Mouse (Mus musculus): ENCODE measurements around the gene Cela1.

Cela1 gene

DNA sequence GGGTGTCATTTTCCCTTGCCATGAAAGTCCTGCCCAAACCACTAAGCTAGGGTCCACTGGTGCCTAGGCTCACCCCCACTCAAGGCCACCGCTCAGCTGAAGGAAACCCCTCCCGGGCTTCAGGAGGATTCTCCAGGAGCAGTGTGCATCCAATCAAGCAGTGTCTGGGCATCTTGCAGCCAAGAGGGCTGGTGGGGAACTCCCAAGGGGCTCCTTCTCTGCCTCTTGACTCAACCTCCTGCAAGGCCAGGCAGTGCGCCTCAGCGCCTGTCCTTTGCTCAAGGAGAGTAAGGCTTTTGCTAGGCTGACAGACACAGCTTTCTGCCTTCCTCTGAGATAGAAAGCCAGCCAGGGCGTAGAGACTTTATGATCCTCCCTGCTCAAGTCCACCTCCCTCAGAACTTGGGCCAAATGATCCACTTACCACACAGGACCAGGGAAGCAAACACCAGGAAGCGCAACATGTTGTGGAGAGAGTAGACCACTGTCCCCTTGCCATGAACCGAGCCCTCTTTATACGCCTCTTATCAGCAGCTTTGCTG, at the start of gene Cela1:
TSS of gene Cela1 (minus strand) at position 492 of the 542 bp plus-strand sequence.
- DNase-seq, result no peak

DNA sequence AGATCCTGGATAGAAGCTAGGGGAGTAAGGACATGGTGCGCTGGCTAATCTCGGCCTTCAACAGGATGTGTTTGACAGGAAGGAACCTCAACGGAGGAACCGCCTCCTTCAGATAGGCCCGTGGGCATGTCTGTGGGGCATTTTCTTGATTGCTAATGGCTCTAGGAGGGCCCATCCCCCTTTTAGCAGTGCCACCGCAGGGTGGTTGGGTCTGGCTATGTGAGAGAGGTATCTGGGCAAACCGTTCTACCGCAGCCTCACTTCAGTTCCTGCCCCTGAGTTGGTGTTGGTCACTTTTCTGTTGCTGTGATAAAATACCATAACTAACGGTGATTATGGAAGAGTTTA, 48.2 kb upstream of the Cela1 start:
- no peak for DNase-seq

DNA sequence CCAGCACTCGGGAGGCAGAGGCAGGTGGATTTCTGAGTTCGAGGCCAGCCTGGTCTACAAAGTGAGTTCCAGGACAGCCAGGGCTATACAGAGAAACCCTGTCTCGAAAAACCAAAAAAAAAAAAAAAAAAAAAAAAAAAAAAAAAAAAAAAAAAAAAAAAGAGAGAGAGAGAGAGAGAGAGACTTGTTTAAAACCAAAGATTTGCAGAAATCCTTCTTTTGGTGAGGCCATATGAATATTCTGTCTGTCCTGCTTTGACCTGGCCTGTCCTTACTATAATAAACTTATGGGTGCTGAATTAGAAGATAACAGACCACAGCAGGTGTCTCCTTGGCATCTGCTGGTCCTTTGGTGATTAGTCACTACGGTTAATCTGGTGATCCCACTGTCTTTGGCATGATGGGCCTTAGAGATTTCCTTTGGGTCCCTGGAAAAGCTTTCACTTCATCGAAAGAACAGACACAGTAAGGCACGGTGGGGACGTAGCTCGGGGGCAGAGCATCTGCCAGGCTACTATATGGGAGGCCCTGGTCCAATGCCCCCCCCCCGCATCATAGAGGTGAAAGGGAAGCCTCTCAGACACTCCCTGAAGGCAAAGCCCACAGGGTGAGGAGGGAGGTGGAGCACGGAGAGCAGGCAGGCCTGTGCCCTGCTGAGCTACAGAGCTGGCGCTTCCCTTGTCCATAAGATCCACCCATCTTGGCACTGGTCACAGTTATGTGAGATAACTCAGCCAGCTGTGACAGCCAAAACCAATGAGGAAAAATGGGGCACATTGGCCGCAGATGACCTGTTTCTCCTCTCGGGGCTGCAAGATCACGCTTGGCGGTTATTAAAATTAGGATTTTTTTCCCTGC, 47.6 kb upstream of the Cela1 start:
- DNase-seq, result no peak

DNA sequence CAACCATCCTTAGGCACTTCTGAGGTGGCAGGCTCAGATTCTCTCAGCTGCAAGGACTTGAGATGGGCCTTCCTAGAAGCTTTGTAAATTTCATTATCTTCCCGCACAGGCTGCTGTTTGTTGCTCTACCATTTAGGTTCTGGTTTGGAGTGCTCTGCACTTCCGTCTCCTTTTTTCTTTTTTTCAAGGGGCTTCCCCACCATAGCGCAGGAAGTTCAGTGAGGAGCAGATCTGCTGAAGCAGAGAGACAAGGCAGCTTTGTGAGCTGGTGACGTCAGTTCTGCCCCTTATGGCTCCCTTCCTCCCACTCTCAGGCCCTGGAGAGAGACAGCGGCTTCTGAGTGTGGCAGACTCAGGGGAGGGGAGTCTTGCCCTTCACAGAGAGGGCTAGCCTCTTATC, 44.9 kb upstream of the Cela1 start:
- DNase-seq, result peak; percentile 71 to 85

DNA sequence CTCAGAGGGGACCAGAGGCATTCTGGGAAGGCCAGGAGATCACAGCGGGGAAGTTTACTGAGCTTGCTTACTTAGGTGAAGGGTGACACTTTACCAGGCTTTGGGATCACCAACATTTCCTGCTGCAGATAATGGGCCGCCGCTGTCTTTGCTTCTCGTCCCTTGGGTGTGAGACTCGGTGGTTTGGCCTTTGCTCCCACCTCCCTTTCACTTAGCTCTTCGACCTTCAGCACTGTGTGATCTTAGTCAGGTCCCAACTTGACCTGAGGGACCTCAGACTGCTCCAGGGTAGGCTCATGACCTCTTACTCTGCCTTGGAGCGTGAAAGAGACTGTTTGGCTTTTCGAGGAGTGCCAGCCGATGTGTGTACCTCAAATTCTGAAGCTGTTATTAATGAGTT, 43.4 kb upstream of the Cela1 start:
- peak in 1 of 2 experiments; percentile 7 for DNase-seq

DNA sequence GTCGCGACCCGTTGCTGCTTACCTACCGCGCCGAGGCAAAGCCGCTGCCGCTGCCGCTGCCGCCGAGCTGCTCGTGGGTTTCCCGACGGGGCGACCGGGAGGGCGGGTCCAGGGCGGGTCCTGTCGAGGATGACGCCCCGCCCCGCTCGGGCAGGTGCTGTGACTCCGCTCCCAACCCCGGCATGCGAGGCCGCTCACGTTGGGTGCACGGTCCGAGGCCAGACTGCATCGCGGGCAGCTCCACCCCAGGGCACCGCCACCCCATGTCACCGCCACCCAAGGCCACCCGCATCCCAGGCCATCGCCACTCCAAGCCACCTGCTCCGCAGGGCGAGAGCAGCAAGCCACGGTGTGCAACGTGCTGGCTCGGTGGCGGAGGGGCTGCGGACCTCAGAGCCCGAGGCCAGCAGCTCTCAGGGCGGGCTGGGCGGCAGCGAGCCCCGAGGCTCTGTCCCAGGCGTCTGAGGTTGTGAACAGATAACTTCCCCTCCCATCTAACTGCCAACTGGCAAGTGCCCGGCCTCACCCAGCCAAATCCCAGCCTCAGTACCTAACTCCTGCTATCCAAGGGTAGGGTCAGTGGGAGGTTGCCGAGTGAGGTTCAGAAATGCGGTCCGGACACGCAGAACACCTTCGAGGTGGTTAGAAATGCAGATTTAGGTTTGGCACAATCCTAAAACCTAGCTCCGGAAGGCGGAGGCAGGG, 41.7 kb upstream of the Cela1 start, which contains the start of gene Galnt6:
TSS of gene Galnt6 (minus strand) at position 96 of the 705 bp plus-strand sequence.
- DNase-seq, result peak; percentile 75 to 85

DNA sequence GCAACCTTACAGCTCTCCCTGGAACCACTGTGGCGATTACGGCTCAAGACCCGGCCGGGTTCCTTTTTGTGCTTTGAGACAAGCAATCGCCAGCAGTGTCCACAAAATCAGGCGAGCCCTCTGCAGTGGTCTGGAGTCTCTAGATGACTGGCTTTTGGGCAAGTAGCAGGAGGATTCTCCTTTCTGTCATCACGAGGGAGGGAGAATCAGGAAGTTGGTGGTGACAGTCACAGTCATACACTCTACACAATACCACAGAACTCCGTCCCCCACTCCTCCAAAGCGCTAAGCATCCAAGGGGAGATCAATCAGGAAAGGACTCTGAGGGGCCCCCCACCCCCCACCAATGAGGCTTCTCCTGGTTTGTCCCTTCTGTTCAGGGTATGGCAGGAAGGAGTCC, 40.9 kb upstream of the Cela1 start:
- peak in 1 of 2 experiments; percentile 10 for DNase-seq

DNA sequence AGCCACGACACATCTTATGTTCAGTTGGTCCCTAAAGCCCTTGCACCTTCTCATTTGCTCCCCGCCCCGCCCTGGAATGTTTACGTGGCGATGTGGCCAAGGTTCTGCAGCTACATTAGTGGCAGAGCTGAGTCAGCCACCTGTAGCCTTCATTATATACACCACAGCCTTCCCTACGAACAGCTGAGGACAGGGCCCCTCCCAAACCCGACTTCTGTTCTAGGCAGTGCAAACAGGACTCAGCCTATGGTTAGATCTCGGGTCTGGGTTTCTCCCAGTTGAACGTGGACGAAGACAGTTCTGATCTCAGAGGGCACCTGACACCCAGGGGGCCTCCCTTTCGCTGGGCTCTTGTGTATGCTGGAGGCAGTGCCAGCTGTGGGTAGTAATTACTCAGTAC, 40.1 kb upstream of the Cela1 start:
- DNase-seq, result peak in 1 of 2 experiments; percentile 41

DNA sequence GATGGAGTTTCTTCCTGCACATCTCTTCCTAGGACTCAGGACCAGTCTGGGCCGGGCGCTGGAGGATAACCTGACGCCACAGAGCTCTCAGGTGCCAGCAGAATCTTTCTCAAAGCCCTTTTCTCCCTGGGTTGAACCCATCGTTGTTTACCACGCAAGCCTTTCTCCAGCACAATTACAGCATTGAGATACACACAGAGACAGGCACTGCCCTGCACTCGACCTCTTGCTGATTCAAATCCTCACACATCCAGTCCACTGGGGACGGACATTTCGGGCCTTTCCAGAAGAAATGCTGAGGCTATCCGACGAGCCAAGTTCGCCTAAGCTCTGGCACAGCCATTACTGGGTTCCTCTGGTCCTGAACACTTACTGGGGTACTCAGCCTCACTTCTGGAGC, 39.0 kb upstream of the Cela1 start:
- DNase-seq, result no peak

DNA sequence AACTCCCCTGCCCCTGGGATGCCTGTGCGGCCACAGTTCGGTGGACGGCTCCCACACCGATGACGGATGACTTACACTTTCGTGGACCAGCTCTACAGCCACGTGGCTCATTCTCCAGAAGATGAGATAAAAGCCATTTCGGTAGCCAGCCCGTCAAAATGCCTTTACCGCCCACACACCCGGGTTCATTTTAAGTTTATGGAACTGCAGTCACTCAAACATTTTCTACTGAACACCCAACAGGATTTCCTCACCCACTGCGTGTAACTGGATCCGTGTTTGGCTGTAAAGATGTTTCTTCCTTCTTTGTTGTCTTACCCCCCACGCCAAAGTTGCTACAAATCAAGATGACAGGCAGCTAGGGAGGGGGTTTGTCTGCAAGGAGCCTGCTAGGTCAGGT, 35.8 kb upstream of the Cela1 start:
- peak in 1 of 2 experiments; percentile 20 for DNase-seq

DNA sequence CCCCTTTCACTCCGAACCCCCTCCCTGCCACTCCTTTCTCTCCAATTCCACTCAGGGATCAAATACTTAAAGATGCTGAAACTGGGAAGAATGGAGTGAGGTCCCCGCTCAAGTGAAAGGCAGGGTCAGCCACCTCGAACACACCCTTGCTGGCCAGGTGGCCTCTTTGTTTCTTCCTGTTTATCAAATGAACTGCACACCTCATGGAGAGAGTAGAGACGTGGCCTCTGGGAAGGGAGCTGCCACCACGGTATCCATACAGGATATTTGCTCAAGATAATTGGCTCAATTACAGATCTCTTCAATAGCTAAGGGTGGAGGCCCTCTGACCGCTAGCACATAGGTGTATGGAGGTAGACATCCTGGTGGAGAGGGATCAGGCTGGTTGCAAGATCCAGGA, 34.8 kb upstream of the Cela1 start:
- peak in 1 of 2 experiments; percentile 3 for DNase-seq

DNA sequence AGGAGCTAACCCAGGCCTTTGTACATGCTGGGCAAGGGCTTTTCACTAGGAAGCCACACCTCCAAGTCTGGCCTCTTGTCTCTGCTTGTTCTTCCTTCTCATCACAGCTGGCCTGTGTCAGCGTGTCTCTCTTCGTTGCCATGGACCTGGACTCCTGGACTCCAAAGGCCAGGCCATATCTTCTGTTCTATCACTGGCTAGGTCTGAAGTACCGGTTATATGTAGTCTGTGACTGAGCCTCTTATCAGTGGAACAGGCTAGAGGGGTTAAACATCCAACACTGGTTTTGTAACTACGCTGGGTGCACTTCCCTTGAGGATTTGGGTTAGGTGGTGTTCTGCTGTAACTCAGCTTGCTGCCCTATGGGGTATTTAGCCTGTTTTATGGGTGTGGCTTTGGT, 34.3 kb upstream of the Cela1 start:
- DNase-seq, result peak in 1 of 2 experiments; percentile 6

DNA sequence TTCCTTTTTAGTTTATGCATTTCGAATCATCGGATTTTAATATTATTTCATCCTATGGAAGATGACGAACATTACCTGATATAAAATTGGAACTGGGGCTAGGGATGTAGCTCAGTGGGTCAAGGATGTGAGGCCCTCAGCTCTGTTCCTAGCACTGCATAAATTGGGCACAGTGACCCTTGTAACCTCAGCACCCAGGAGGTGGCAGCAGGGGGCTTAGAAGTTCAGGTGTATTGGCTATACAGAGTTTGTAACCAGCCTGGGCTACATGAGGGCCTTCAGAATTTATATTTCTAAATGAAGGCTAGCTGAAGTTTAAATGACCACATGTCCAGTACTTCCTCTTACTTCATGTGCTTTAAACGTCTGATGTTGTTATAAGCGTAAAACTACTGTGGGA, 33.7 kb upstream of the Cela1 start:
- peak in 1 of 2 experiments; percentile 45 for DNase-seq

DNA sequence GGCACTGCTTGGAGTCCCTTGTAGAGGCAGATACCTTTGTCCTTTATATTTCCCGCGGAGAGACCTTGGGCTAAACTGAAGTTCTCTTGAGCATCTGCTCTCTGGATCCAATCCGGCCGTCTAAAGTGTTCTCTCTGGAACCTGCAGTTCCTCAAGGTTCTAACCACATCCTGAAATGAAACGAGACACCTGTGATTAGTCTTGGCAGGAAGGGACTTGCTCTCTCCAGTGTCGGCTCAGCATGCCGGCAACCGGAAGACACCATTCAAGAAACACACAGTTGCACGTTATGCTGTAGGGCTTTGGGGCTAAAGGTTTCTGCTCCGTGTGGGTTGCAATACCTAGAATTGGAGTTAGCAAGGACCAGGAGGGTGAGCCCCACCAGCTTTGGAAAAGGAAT, 32.3 kb upstream of the Cela1 start:
- DNase-seq, result peak; percentile 64 to 77

DNA sequence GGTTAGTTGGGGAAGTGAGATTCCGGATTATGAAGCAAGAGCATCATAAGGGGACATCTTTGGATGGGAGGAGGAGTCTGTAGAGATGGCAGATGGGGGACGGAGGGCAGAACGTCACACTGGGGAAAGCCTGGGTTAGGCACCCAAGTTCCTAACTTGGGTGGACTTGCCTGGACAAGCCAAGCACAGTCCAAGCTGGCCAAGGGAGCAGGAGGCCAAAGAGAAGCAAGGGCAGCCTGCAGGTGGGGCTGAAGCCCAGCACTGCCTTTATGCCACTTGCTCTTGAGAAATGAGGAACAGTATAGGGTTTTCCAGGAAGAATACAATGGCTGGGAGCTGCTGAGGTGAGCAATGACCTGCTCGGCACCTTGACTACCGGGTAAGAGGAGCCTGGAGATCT, 31.5 kb upstream of the Cela1 start:
- DNase-seq, result no peak

DNA sequence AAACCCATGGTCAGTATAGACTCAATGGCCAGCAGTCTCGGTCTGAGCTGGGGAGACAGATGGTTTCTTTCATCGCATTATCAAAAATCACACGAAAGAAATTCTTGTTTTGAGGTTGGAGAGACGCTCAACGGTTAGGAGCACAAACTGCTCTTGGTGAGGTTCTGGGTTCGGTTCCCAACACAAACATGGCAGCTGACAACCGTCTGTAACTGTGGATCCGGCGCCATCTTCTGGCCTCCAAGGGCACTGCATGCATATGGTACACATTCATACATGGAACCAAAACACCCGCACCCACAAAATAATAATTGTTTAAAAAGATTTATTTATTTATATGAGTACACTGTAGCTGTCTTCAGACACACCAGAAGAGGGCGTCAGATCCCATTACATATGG, 30.9 kb upstream of the Cela1 start:
- DNase-seq, result peak in 1 of 2 experiments; percentile 47

DNA sequence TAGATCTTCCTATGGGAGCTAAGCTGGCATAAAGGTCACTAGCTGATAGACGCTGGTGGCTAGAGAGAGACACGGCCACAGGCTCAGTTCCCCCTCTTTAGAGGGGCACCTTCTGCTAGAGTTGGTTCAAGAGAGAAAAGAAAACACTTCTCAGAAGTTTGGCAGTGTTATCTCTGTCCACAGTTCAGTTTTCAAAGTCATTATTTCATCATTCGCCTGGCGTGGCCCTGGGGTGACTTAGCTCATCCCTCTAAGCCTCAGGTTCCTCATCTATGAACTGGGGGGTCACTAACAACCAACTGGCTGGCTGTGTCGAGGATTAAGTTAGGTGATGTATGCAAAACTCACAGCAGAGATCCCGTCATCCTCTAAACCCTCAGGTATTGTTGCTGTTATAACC, 30.2 kb upstream of the Cela1 start:
- DNase-seq, result no peak

DNA sequence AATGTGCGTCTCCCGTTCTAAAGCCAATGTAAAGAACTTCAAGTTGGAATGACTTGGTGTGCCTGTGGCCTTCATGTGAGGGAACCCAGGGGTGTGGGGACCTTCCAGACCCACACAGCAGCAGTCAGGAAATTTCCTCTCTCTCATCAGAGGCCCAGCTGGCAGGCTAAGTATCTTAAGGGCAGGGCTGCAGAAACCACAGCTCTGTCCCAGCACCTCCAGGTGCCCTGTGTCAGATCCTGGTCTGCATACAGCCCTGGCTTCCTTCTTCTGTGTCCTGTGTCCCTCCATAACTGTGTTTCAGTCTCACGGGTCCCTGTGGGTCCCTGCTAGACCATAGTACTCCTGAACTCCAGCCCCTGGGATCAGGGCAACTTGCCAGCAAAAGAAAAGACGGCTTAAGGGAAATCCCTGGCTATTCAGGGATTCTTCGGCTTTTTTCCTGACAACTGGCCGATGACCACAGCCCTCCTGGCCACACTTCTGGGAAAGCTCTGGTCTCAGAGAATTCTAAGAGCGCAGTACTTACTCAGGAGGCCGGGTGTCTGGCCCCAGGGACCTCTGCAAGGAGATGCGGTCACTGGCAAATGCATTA, 27.8 kb upstream of the Cela1 start:
- DNase-seq, result no peak

DNA sequence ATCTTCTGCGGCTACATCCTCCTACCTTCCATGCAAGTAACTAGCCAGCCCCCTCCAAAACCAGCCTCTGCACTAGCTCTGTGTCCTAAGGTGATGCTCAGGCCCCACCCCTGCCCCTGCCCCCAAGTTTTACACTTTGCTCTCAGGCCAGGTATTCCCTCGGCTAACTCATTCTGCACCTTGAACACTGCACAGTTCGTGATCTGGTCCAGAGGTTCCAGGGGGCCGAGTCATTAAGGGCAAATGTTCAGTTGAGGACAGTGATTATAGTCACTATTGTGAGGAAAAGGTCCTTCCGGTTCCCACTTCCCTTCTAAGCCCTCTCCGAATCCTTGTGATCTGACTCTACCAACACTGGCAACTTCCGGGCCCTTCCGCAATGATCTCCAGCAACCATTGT, 26.7 kb upstream of the Cela1 start:
- DNase-seq, result no peak

DNA sequence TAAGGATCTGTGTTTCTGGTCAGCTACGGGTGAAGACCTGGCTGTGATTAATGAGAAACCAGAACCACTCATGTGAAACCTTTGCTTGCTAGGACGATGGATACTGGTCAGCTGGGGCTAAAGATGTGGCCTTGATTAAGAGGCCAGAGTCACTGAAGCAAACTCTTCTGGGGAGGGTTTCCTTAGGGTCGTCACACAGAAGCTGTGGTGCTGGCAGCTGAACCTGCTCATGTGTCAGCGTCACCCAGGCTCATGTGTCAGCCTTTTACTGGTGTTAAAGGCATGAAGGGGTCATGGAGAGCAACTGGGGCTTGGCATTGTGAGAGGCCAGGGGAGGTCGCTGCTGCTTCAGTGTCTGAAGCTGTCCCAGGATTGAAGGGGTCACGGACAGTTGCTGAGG, 23.1 kb upstream of the Cela1 start:
- no peak for DNase-seq

DNA sequence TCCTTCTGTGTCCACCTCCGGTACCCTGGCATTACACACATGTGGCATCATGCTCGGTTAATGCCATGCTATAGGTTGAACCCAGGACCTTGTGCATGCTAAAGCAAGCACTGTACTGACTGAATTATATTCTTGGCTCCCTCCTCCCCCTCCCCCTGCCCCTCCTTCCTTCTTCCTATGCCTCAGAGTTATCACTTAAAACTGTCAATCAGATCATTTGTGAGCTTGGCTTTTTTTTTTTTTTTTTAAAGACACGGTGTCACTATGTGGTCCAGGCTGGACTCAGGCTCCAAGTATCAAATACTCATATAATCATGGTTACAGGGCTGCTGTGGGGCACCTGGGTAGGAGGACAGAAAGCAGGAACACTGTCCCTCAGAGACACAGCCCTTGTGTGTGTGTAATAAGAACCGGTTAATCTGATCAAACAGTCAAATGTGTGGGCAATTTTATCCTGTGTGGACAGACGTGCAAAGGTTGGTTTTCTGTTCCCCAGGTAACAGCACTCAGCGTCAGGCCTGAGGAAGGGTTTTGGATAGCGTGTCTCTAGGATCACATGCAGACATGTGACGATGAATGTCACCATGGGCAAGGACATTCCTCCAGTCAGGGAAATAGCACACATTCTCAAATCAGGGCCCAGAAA, 20.8 kb upstream of the Cela1 start:
- DNase-seq, result no peak

DNA sequence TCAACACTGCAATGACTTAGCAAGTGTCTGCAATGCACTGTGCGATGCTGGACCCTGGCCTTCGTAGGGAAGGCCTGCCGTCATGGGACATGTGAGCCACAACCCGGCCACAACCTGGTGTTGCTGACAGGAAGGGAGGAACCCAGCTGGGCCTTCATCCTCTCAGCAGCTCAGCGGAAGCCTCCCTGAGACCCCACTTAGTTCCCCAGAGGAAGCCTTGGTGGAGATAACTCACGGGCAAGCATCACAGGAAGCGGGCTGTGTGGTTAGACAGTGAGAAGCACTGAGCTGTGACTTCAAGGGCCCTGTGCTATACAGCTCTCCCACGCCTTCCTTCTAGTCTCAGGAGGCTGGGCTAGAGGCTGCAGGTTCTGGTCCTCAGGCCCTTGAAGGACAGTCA, 18.5 kb upstream of the Cela1 start:
- DNase-seq, result peak; percentile 81 to 89

DNA sequence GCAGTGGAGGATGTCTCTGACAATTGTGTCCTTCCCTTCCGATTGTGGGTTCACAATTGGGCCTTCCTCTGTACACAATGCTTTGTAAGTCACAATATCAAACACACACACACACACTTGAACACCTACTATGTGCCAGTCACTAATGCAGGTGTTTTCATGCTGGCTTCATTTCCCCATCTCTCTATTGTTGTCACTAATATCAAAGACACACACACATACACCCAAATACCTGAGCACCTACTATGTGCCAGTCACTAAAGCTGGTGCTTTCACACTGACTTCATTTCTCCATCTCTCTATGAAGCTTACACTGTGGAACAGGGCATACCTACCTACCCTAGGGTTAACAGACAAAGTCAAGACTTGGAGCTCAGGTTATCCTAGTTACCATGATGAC, 17.7 kb upstream of the Cela1 start:
- no peak for DNase-seq
